In genomic region chr11:117972656-117973558, GRCm38 (mm10) we compare ENCODE assay signal across 29 mouse cellular contexts. TPM values are rescaled to one million over a fixed set of nuclear protein-coding genes. Genes with fewer than 3 reads are reported as not detected.
DNase-seq lines count a peak whose midpoint lies in the region; ATAC-seq lines count a peak whose summit lies in the region.
"Had no signal": no experiment of that assay in that cellular context is flagged by ENCODE, and none has a peak within 500 bp of the region (broad histone marks: within the 10 kb centered on the region; RNA-seq: fewer than 3 reads in every experiment).

No protein-coding gene starts in this region.

- H3K4me3 ChIP-seq in heart, embryonic 11.5 days (ENCODE audit: low read depth, low read length), result no peak overlapping the region
- H3K4me3 ChIP-seq in embryonic facial prominence, embryonic 10.5 days, result no peak overlapping the region
- H3K4me3 ChIP-seq: forebrain, embryonic 15.5 days; gastrocnemius, adult 2 months; hindbrain, embryonic 12.5 days; limb, embryonic 12.5 days; liver, embryonic 15.5 days; midbrain, embryonic 12.5 days; neural tube, embryonic 13.5 days had no signal

- DNase-seq in heart, postnatal 10 days, result no peak
- peak; percentile 83 for DNase-seq in 416B (ENCODE audit: low read depth)
- peak; percentile 97 for DNase-seq in ES-CJ7 (ENCODE audit: low read depth, low spot score)
- DNase-seq in embryonic facial prominence, embryonic 10.5 days (ENCODE audit: low spot score), result no peak
- DNase-seq in kidney, adult 18-20 months, result no peak
- DNase-seq in kidney, postnatal 4 days, result no peak
- DNase-seq: adrenal gland, postnatal 25 days; cerebellum, adult 18-20 months; cerebellum, postnatal 25 days; gastrocnemius, adult 2 months; gastrocnemius, postnatal 36 days; heart, adult 18-20 months; kidney, adult 9 months; kidney, postnatal 10 days; lung, embryonic 14.5 days; lung, postnatal 14 days; spleen, adult 18-20 months; thymus, adult 2 months; thymus, postnatal 36 days had no signal

- H3K4me2 ChIP-seq in heart, embryonic 11.5 days, result no peak overlapping the region
- H3K4me2 ChIP-seq: forebrain, embryonic 15.5 days; hindbrain, embryonic 12.5 days; limb, embryonic 12.5 days; liver, embryonic 15.5 days; lung, embryonic 14.5 days; midbrain, embryonic 12.5 days; neural tube, embryonic 13.5 days had no signal

- no peak for ATAC-seq in heart, embryonic 11.5 days (replicated peaks; ENCODE audit: insufficient number of reproducible peaks, low FRiP score, low TSS enrichment)
- ATAC-seq: CD4-positive, CD25-positive, alpha-beta regulatory T cell, adult 4 months; forebrain, embryonic 15.5 days; intestine, embryonic 16.5 days; Patski had no signal

- peaks cover 36% of the 10 kb centered on the region for H3K4me1 ChIP-seq in heart, embryonic 11.5 days (ENCODE audit: control insufficient read depth, insufficient read depth, low read length)
- H3K4me1 ChIP-seq in embryonic facial prominence, embryonic 10.5 days, result peaks cover 83% of the 10 kb centered on the region

- intact Hi-C loops in heart, postnatal 10 days (cut with DNase I), result loop anchor here (5.0 kb wide), 1 partner anchor 129 kb away; no protein-coding TSS in a partner anchor

- 66% methylated on average over 11 of the region's 11 CpGs for WGBS in heart, embryonic 11.5 days (ENCODE audit: insufficient replicate concordance)
- 51% methylated on average over 11 of the region's 11 CpGs for WGBS in embryonic facial prominence, embryonic 10.5 days

- H3K9ac ChIP-seq in heart, embryonic 11.5 days (ENCODE audit: low read depth, low read length), result no peak overlapping the region
- H3K9ac ChIP-seq: forebrain, embryonic 15.5 days; hindbrain, embryonic 12.5 days; limb, embryonic 12.5 days; liver, embryonic 15.5 days; lung, embryonic 14.5 days; midbrain, embryonic 12.5 days; neural tube, embryonic 13.5 days had no signal

- peak overlapping the region; percentile 5; the same call in 1 of the 2 replicates for H3K27ac ChIP-seq in heart, embryonic 11.5 days (ENCODE audit: low read depth, low read length)
- H3K27ac ChIP-seq in embryonic facial prominence, embryonic 10.5 days (replicated peaks), result peak overlapping the region; percentile 51; the same call in 1 of the 2 replicates
- H3K27ac ChIP-seq: forebrain, embryonic 15.5 days; gastrocnemius, adult 2 months; hindbrain, embryonic 12.5 days; limb, embryonic 12.5 days; liver, embryonic 15.5 days; midbrain, embryonic 12.5 days; neural tube, embryonic 13.5 days had no signal

- no peaks in the 10 kb centered on the region for H3K36me3 ChIP-seq in heart, embryonic 11.5 days (ENCODE audit: control insufficient read depth, insufficient read depth, low read length)
- no peaks in the 10 kb centered on the region; the same call in 1 of the 2 replicates for H3K36me3 ChIP-seq in embryonic facial prominence, embryonic 10.5 days (replicated peaks)
- H3K36me3 ChIP-seq: forebrain, embryonic 15.5 days; hindbrain, embryonic 12.5 days; limb, embryonic 12.5 days; midbrain, embryonic 12.5 days; neural tube, embryonic 13.5 days had no signal

- H3K27me3 ChIP-seq in heart, embryonic 11.5 days (ENCODE audit: control insufficient read depth, insufficient read depth, low read length), result peaks cover 19% of the 10 kb centered on the region
- peaks cover 54% of the 10 kb centered on the region for H3K27me3 ChIP-seq in embryonic facial prominence, embryonic 10.5 days (replicated peaks; ENCODE audit: low read depth, poor library complexity, severe bottlenecking)
- H3K27me3 ChIP-seq: forebrain, embryonic 15.5 days; Patski had no signal

- H3K9me3 ChIP-seq in heart, embryonic 11.5 days (replicated peaks; ENCODE audit: control insufficient read depth, low read length), result no peaks in the 10 kb centered on the region
- H3K9me3 ChIP-seq in embryonic facial prominence, embryonic 10.5 days, result no peaks in the 10 kb centered on the region
- H3K9me3 ChIP-seq: forebrain, embryonic 15.5 days; hindbrain, embryonic 12.5 days; limb, embryonic 12.5 days; liver, embryonic 15.5 days; midbrain, embryonic 12.5 days; neural tube, embryonic 13.5 days had no signal

RNA-seq across cellular contexts. Expression of gene Socs3, which starts 3.1 kb away (rescaled TPM):
- polyA plus RNA-seq in heart, embryonic 11.5 days (2014; fragmentation: Nextera tagmentation; extraction: Ambion mirVana), result 3.6 and 4.5 TPM in 2 replicates
- total RNA-seq in heart, postnatal 10 days (2021), result 1 to 10 TPM; 3.7 to 5.8 TPM
- 13.6 and 16.7 TPM in 2 replicates for polyA plus RNA-seq in embryonic facial prominence, embryonic 10.5 days (2016; fragmentation: Nextera tagmentation; extraction: Ambion mirVana)

RNA-seq across cellular contexts. Expression of gene Pgs1, which starts 13.2 kb away (rescaled TPM):
- 26.5 and 27.4 TPM in 2 replicates for polyA plus RNA-seq in heart, embryonic 11.5 days (2014; fragmentation: Nextera tagmentation; extraction: Ambion mirVana)
- 10 to 100 TPM; 21.2 to 23.7 TPM for total RNA-seq in heart, postnatal 10 days (2021)
- 43.5 and 44.6 TPM in 2 replicates for polyA plus RNA-seq in embryonic facial prominence, embryonic 10.5 days (2016; fragmentation: Nextera tagmentation; extraction: Ambion mirVana)

Comparison
In these comparisons a context has a peak if more than half of its experiments do, and no peak if none do; other contexts are left out.
1. DNase-seq: peak in 416B (single experiment) and ES-CJ7 (single experiment); none in heart, postnatal 10 days (0 of 2), embryonic facial prominence, embryonic 10.5 days (single experiment), kidney, adult 18-20 months (single experiment) and kidney, postnatal 4 days (0 of 2).